Mouse (Mus musculus): ENCODE measurements around the gene Cisd2. TPM values are rescaled to one million over a fixed set of nuclear protein-coding genes. Genes with fewer than 3 reads are reported as not detected.
A peak's percentile ranks its signal among the peaks of the same experiment; 100 is the strongest.

Gene Cisd2
- 24.9 and 26.6 TPM in 2 replicates for polyA plus RNA-seq (2015; fragmentation: Nextera tagmentation; extraction: Ambion mirVana)

DNA sequence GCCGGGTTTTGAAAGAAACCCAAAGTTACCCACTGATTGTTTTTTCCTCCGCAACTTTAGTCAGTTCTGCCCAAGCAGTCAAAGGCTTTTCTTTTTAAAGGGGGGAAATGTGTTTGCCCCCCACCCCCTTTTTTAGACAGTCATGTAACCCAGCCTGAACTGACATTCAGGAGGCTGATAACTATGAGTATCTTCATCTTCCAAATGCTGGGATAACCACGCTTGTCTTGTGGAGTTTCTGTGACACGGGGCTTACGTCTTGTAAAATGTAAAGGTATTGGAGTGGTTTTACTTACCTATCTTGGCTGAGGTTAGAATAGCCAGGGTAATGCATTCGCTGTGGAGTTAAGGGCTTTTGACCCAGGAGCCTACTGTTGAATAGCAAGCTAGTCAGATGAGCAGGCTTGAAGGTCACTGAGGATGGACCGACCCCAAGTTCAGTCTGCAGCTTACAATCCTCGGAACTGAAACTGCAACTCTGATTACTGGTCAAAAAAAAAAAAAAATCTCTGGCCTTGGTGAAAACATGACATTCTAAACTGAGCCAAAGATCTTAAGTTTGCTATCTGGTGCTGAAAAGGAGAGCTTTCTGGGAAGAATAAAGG is at the start of gene Cisd2:
TSS of gene Cisd2 (minus strand) at position 318 of the 605 bp plus-strand sequence.
- ATAC-seq: peak; percentile 6
- no peaks in the 10 kb centered on the region for H3K9me3 ChIP-seq (ENCODE audit: low read length)
- TF ChIP-seq CTCF (IDR thresholded peaks at IDR 0.05; ENCODE audit: low read depth): no peak
- no peak for TF ChIP-seq EP300 (IDR thresholded peaks at IDR 0.05; ENCODE audit: low read depth)
- H3K4me3 ChIP-seq (ENCODE audit: low read depth, low read length): peak within 1 kb of the TSS; percentile 75
- DNase-seq: no peak
- peak within 1 kb of the TSS; percentile 87 for H3K9ac ChIP-seq (replicated peaks)
- peak within 1 kb of the TSS; percentile 81 for H3K4me2 ChIP-seq (ENCODE audit: low read depth, low read length)
- H3K4me1 ChIP-seq (ENCODE audit: insufficient read depth): peaks cover 12% of the 10 kb centered on the region
- no peaks in the 10 kb centered on the region for H3K27me3 ChIP-seq (ENCODE audit: insufficient read depth, low read length)
- no peaks in the 10 kb centered on the region for H3K36me3 ChIP-seq (replicated peaks; ENCODE audit: insufficient read depth, low read length)
- WGBS (ENCODE audit: insufficient replicate concordance): 2% methylated on average over 8 of the region's 8 CpGs
- H3K27ac ChIP-seq (ENCODE audit: low read depth): peak within 1 kb of the TSS; percentile 96

DNA sequence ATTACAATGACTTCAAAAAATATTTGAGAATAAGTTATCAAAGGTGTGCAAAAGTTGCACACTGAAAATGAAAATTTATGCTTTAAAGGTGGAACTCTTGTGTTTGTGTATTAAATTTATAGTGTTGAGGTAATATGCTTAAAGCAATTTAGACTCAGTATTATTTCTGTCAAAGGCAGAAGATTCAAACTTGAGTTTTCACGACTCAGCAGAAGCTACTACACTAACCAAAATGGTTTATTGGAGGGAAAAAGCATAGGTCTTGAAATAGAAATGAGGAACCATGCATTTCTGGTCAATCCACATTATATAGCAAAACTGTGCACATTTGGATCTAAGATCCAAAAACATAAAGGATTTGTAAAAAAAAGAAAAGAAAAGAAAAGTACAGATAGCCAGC is 47.1 kb upstream of the Cisd2 start:
- ATAC-seq: no peak

GRCm38 (mm10) chr3:135469974-135470373 is 46.2 kb upstream of the Cisd2 start:
- Histone ChIP-seq H3K27ac (ENCODE audit: low read depth) (no peak overlapping the region), H3K27me3 (ENCODE audit: insufficient read depth, low read length) (no peaks in the 10 kb centered on the region), H3K36me3 (replicated peaks; ENCODE audit: insufficient read depth, low read length) (peaks cover 13% of the 10 kb centered on the region), H3K9ac (replicated peaks) (no peak overlapping the region), H3K4me3 (ENCODE audit: low read depth, low read length) (no peak overlapping the region), H3K9me3 (ENCODE audit: low read length) (no peaks in the 10 kb centered on the region), H3K4me1 (ENCODE audit: insufficient read depth) (no peaks in the 10 kb centered on the region), H3K4me2 (ENCODE audit: low read depth, low read length) (no peak overlapping the region)
- 47% methylated on average over 4 of the region's 4 CpGs for WGBS (ENCODE audit: insufficient replicate concordance)
- ATAC-seq (peak; percentile 79), DNase-seq (peak; percentile 67)
- TF ChIP-seq CTCF (IDR thresholded peaks at IDR 0.05; ENCODE audit: low read depth) (no peak), EP300 (IDR thresholded peaks at IDR 0.05; ENCODE audit: low read depth) (no peak)

More for the DNA sequence above, 47.1 kb upstream of the Cisd2 start:
- H3K9ac ChIP-seq (replicated peaks): no peak overlapping the region
- no peaks in the 10 kb centered on the region for H3K4me1 ChIP-seq (ENCODE audit: insufficient read depth)
- peaks cover 13% of the 10 kb centered on the region for H3K36me3 ChIP-seq (replicated peaks; ENCODE audit: insufficient read depth, low read length)
- no peak overlapping the region for H3K4me3 ChIP-seq (ENCODE audit: low read depth, low read length)
- H3K27ac ChIP-seq (ENCODE audit: low read depth): no peak overlapping the region
- no peak for TF ChIP-seq CTCF (IDR thresholded peaks at IDR 0.05; ENCODE audit: low read depth)
- no peak for TF ChIP-seq EP300 (IDR thresholded peaks at IDR 0.05; ENCODE audit: low read depth)
- WGBS (ENCODE audit: insufficient replicate concordance): 43% methylated on average over 1 of the region's 1 CpGs
- H3K4me2 ChIP-seq (ENCODE audit: low read depth, low read length): no peak overlapping the region
- H3K27me3 ChIP-seq (ENCODE audit: insufficient read depth, low read length): no peaks in the 10 kb centered on the region
- no peak for DNase-seq
- H3K9me3 ChIP-seq (ENCODE audit: low read length): no peaks in the 10 kb centered on the region

DNA sequence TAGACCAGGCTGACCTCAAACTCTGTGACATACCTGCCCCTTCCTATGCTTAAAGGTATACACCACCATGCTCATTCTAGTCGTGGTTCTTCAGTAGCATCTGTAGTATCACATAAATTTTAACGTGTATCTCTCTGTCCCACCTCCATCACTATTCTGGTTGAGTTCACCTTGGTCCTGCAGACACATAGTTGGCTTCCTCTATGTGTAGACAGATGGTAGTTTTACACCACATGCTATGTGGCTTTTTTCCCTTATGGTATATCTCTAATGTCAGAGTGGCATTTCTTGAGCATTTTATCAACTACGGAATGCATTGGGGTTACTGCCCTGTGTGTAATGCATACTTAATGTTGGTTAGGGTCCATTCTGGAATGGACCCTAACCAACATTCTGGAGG is 45.4 kb upstream of the Cisd2 start:
- no peak overlapping the region for H3K9ac ChIP-seq (replicated peaks)
- no peak overlapping the region for H3K27ac ChIP-seq (ENCODE audit: low read depth)
- H3K4me2 ChIP-seq (ENCODE audit: low read depth, low read length): no peak overlapping the region
- peaks cover 21% of the 10 kb centered on the region for H3K36me3 ChIP-seq (replicated peaks; ENCODE audit: insufficient read depth, low read length)
- no peak overlapping the region for H3K4me3 ChIP-seq (ENCODE audit: low read depth, low read length)
- DNase-seq (no peak), ATAC-seq (no peak)
- no peaks in the 10 kb centered on the region for H3K9me3 ChIP-seq (ENCODE audit: low read length)
- no peaks in the 10 kb centered on the region for H3K27me3 ChIP-seq (ENCODE audit: insufficient read depth, low read length)
- H3K4me1 ChIP-seq (ENCODE audit: insufficient read depth): no peaks in the 10 kb centered on the region
- no peak for TF ChIP-seq EP300 (IDR thresholded peaks at IDR 0.05; ENCODE audit: low read depth)
- TF ChIP-seq CTCF (IDR thresholded peaks at IDR 0.05; ENCODE audit: low read depth): no peak
- 62% methylated on average over 3 of the region's 3 CpGs for WGBS (ENCODE audit: insufficient replicate concordance)

DNA sequence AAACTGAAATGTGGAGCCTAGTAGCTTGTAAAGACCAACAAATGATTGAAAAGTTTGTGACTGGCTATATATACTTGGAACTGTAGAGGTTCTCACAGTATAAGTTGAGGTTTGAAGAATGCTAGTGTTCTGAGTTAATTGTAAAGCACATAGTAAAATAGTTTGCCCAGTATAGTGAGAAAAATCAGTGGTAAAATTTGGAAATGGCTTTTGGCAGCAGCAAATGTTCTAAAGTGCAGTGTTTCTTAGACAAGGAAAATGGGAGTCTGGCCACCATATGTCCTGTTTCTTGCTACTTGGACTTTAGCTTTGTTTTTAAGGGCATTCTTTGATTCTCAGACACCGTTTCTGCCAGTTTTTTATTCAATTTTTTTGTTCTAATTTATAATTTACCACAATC is 44.7 kb upstream of the Cisd2 start:
- H3K9ac ChIP-seq (replicated peaks): no peak overlapping the region
- 82% methylated on average over 1 of the region's 1 CpGs for WGBS (ENCODE audit: insufficient replicate concordance)
- no peak for TF ChIP-seq CTCF (IDR thresholded peaks at IDR 0.05; ENCODE audit: low read depth)
- no peak for TF ChIP-seq EP300 (IDR thresholded peaks at IDR 0.05; ENCODE audit: low read depth)
- no peaks in the 10 kb centered on the region for H3K27me3 ChIP-seq (ENCODE audit: insufficient read depth, low read length)
- H3K36me3 ChIP-seq (replicated peaks; ENCODE audit: insufficient read depth, low read length): peaks cover 26% of the 10 kb centered on the region
- no peak overlapping the region for H3K4me2 ChIP-seq (ENCODE audit: low read depth, low read length)
- H3K4me1 ChIP-seq (ENCODE audit: insufficient read depth): no peaks in the 10 kb centered on the region
- DNase-seq (no peak), ATAC-seq (no peak)
- H3K9me3 ChIP-seq (ENCODE audit: low read length): no peaks in the 10 kb centered on the region
- no peak overlapping the region for H3K27ac ChIP-seq (ENCODE audit: low read depth)
- H3K4me3 ChIP-seq (ENCODE audit: low read depth, low read length): no peak overlapping the region

DNA sequence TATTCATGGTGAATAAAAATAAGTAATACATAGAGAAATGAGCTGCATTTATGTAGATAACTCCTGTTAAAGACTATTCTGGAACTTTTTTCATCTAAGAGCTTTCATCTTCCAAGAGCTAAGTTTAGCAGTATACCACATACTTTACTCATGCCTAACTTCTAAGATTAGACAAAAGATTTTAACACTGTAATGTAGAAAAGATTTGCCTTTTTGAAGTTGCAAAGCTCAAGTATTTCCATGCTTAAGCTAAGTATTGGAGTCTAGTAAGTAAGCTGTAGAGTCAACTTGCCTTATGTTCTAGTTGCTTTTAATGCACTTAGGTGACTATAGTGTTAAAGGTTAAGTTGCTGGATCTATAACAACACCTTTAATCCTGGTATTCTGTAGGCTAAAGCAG is 35.3 kb upstream of the Cisd2 start:
- peaks cover 66% of the 10 kb centered on the region for H3K36me3 ChIP-seq (replicated peaks; ENCODE audit: insufficient read depth, low read length)
- TF ChIP-seq CTCF (IDR thresholded peaks at IDR 0.05; ENCODE audit: low read depth) (no peak), EP300 (IDR thresholded peaks at IDR 0.05; ENCODE audit: low read depth) (no peak)
- ATAC-seq: no peak

More for the DNA sequence above, 35.3 kb upstream of the Cisd2 start:
- Histone ChIP-seq H3K9ac (replicated peaks) (no peak overlapping the region), H3K4me3 (ENCODE audit: low read depth, low read length) (no peak overlapping the region), H3K27me3 (ENCODE audit: insufficient read depth, low read length) (no peaks in the 10 kb centered on the region), H3K9me3 (ENCODE audit: low read length) (no peaks in the 10 kb centered on the region), H3K27ac (ENCODE audit: low read depth) (no peak overlapping the region), H3K4me2 (ENCODE audit: low read depth, low read length) (no peak overlapping the region), H3K4me1 (ENCODE audit: insufficient read depth) (no peaks in the 10 kb centered on the region)
- no peak for DNase-seq

Measured in liver, postnatal 0 days (tissue).